Mouse (Mus musculus) retina, postnatal 1 day (tissue): ENCODE measurements around the gene Rara.

Source experiments
- DNase-seq: peaks from one replicate; pipeline ENCODE4 v3.0.0-alpha.2; 2012

Rara gene

GRCm38 (mm10) chr11:98954373-98954772, 26.8 kb downstream of the Rara start:
- peak; percentile 86 for DNase-seq

- DNase-seq = no peak
These were observed 27.4 kb downstream of the Rara start for GRCm38 (mm10) chr11:98954801-98955706.

- no peak for DNase-seq
These were observed 28.2 kb downstream of the Rara start for GRCm38 (mm10) chr11:98955707-98956235.

GRCm38 (mm10) chr11:98956340-98956739, 28.7 kb downstream of the Rara start:
- no peak for DNase-seq

- peak; percentile 84 for DNase-seq
These were observed 32.1 kb downstream of the Rara start for GRCm38 (mm10) chr11:98959437-98960312.

- peak; percentile 86 for DNase-seq
These were observed 32.8 kb downstream of the Rara start for GRCm38 (mm10) chr11:98960313-98960906.

- DNase-seq = no peak
These were observed 33.5 kb downstream of the Rara start for GRCm38 (mm10) chr11:98961051-98961592.

- DNase-seq = no peak
These were observed 34.1 kb downstream of the Rara start for GRCm38 (mm10) chr11:98961766-98962165.

GRCm38 (mm10) chr11:98962421-98963095, 34.9 kb downstream of the Rara start:
- no peak for DNase-seq

- peak; percentile 89 for DNase-seq
These were observed 35.8 kb downstream of the Rara start for GRCm38 (mm10) chr11:98963191-98964021.

GRCm38 (mm10) chr11:98964201-98964615, 36.6 kb downstream of the Rara start:
- DNase-seq = no peak

- DNase-seq = peak; percentile 87
These were observed 37.2 kb downstream of the Rara start for GRCm38 (mm10) chr11:98964616-98965415.

GRCm38 (mm10) chr11:98965416-98966077, 37.9 kb downstream of the Rara start:
- peak; percentile 77 for DNase-seq

GRCm38 (mm10) chr11:98966499-98967141, 39.0 kb downstream of the Rara start:
- peak; percentile 91 for DNase-seq

GRCm38 (mm10) chr11:98968079-98968478, 40.5 kb downstream of the Rara start:
- no peak for DNase-seq

- peak; percentile 82 for DNase-seq
These were observed 41.3 kb downstream of the Rara start for GRCm38 (mm10) chr11:98968716-98969495.

- DNase-seq = peak; percentile 67
These were observed 41.9 kb downstream of the Rara start for GRCm38 (mm10) chr11:98969496-98969927.
